Mouse (Mus musculus) spleen, postnatal 4 days (tissue): ENCODE measurements around the gene Nt5dc3.

Experiments used
- DNase-seq, 2 experiments: peaks; one replicate each; pipeline ENCODE4 v3.0.0; 2022; ENCODE audit warnings: low spot score in 2 of 2

Nt5dc3 gene

GRCm38 (mm10) chr10:86779117-86779755 lies 431 bp downstream of the Nt5dc3 start:
- DNase-seq = peak; percentile 25 to 71

- no peak for DNase-seq
These were observed 1.2 kb downstream of the Nt5dc3 start for GRCm38 (mm10) chr10:86779816-86780500.

- DNase-seq = no peak
These were observed 2.8 kb downstream of the Nt5dc3 start for GRCm38 (mm10) chr10:86781641-86782040.

GRCm38 (mm10) chr10:86782656-86783055 lies 3.9 kb downstream of the Nt5dc3 start:
- DNase-seq = no peak

- DNase-seq = no peak
These were observed 4.8 kb downstream of the Nt5dc3 start for GRCm38 (mm10) chr10:86783561-86783960.

GRCm38 (mm10) chr10:86784126-86784675 lies 5.4 kb downstream of the Nt5dc3 start:
- no peak for DNase-seq

GRCm38 (mm10) chr10:86785396-86785795 lies 6.6 kb downstream of the Nt5dc3 start:
- DNase-seq = no peak

GRCm38 (mm10) chr10:86786083-86786482 lies 7.3 kb downstream of the Nt5dc3 start:
- DNase-seq = no peak

- DNase-seq = no peak
These were observed 9.4 kb downstream of the Nt5dc3 start for GRCm38 (mm10) chr10:86788193-86788592.

- no peak for DNase-seq
These were observed 10.4 kb downstream of the Nt5dc3 start for GRCm38 (mm10) chr10:86789146-86789672.

- DNase-seq = no peak
These were observed 12.8 kb downstream of the Nt5dc3 start for GRCm38 (mm10) chr10:86791507-86792184.

GRCm38 (mm10) chr10:86793509-86793951 lies 14.7 kb downstream of the Nt5dc3 start:
- DNase-seq = no peak

- no peak for DNase-seq
These were observed 15.4 kb downstream of the Nt5dc3 start for GRCm38 (mm10) chr10:86794196-86794595.

- no peak for DNase-seq
These were observed 16.2 kb downstream of the Nt5dc3 start for GRCm38 (mm10) chr10:86794794-86795535.

- DNase-seq = no peak
These were observed 17.4 kb downstream of the Nt5dc3 start for GRCm38 (mm10) chr10:86796073-86796741.

GRCm38 (mm10) chr10:86807362-86807761 lies 28.6 kb downstream of the Nt5dc3 start:
- DNase-seq = no peak

- no peak for DNase-seq
These were observed 29.4 kb downstream of the Nt5dc3 start for GRCm38 (mm10) chr10:86808013-86808758.

- no peak for DNase-seq
These were observed 31.2 kb downstream of the Nt5dc3 start for GRCm38 (mm10) chr10:86810000-86810399.

GRCm38 (mm10) chr10:86810612-86811011 lies 31.8 kb downstream of the Nt5dc3 start:
- DNase-seq = no peak
